Mouse (Mus musculus): ENCODE results near the gene Dlst. TPM values are rescaled to one million over a fixed set of nuclear protein-coding genes. Genes with fewer than 3 reads are reported as not detected.

Dlst gene
- polyA plus RNA-seq, 1 experiment from 2014 or later: 91.2 TPM

DNA sequence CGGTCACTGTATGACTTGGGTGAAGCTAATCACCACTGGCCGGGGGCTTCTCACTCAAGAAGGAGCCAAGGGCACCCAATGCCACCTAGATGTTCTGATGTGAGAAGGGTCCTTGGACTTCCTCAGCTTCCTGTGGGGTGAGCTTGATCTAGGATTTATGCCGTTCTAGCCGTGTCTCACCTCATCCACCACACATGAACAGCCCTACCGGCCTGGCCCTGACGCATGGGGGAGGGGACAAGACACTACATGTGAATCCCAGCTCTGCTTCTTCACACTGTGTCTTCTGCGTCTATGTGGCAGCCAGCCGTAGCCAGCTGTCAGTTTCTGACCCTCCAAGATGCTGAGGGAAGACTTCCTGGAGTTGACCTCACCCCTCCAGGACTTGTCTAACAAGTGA, 48.2 kb downstream of the Dlst start:
- DNase-seq (ENCODE audit: low spot score): no peak
- Histone ChIP-seq H3K27ac (replicated peaks; ENCODE audit: low read depth, low read length) (no peak overlapping the region), H3K36me3 (replicated peaks; ENCODE audit: control insufficient read depth, insufficient read depth, low read depth, low read length) (no peaks in the 10 kb centered on the region), H3K27me3 (ENCODE audit: control insufficient read depth, insufficient read depth, low read length) (no peaks in the 10 kb centered on the region), H3K9me3 (replicated peaks; ENCODE audit: control insufficient read depth, low read length) (no peaks in the 10 kb centered on the region), H3K4me2 (ENCODE audit: low read depth, low read length) (no peak overlapping the region), H3K4me3 (ENCODE audit: low read depth, low read length) (no peak overlapping the region), H3K9ac (replicated peaks; ENCODE audit: low read length) (no peak overlapping the region), H3K4me1 (ENCODE audit: control insufficient read depth, insufficient read depth, low read length) (no peaks in the 10 kb centered on the region)
- ATAC-seq (replicated peaks; ENCODE audit: insufficient number of reproducible peaks, low FRiP score, low TSS enrichment, low read depth): no peak
- 93% methylated on average over 8 of the region's 8 CpGs for WGBS

DNA sequence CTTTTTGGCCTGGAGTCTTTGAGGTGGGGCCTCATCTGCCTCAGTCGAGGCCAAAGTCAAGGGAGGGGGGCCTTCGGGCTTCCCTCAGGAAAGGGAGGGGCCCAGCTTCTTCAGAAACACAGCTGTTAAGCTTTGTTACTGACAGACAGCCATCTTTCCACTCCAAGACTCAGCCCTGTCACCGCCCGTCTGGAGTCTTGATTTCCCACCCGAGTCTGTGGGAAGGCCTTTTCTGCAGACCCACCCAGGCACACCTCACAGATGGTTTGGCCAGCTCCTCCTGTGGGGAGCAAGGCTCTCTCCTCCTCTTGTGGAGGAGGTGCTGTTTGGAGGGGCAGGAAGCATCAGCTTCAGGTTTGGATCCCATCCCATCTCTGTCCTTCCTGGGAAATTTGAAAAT, 49.0 kb downstream of the Dlst start:
- no peak for ATAC-seq (replicated peaks; ENCODE audit: insufficient number of reproducible peaks, low FRiP score, low TSS enrichment, low read depth)
- no peaks in the 10 kb centered on the region for H3K4me1 ChIP-seq (ENCODE audit: control insufficient read depth, insufficient read depth, low read length)
- WGBS: 84% methylated on average over 5 of the region's 5 CpGs
- no peaks in the 10 kb centered on the region for H3K9me3 ChIP-seq (replicated peaks; ENCODE audit: control insufficient read depth, low read length)
- DNase-seq (ENCODE audit: low spot score): no peak
- no peak overlapping the region for H3K4me2 ChIP-seq (ENCODE audit: low read depth, low read length)
- H3K9ac ChIP-seq (replicated peaks; ENCODE audit: low read length): no peak overlapping the region
- H3K36me3 ChIP-seq (replicated peaks; ENCODE audit: control insufficient read depth, insufficient read depth, low read depth, low read length): no peaks in the 10 kb centered on the region
- no peaks in the 10 kb centered on the region for H3K27me3 ChIP-seq (ENCODE audit: control insufficient read depth, insufficient read depth, low read length)
- H3K4me3 ChIP-seq (ENCODE audit: low read depth, low read length): no peak overlapping the region
- H3K27ac ChIP-seq (replicated peaks; ENCODE audit: low read depth, low read length): no peak overlapping the region

DNA sequence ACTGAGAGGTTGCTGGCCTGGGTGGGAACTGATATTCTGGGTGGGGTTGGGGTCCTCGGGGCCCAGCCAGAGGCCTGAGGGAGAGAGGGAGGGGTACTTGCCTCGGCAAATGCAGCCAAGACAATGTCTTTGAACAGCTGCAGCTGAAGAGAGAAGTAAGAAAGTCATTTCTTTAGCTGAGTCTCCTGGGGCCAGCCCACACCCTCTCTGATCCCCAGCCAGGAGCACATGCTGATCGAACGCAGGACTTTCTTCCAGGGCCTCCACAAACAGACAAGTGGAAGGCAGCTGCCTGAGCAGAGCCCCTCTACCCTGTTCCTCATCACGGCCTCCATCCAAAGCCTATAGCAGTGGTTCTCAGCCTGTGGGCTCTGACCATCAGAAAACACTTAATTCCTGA, 54.4 kb downstream of the Dlst start:
- Histone ChIP-seq H3K27me3 (ENCODE audit: control insufficient read depth, insufficient read depth, low read length) (no peaks in the 10 kb centered on the region), H3K4me2 (ENCODE audit: low read depth, low read length) (no peak overlapping the region), H3K4me1 (ENCODE audit: control insufficient read depth, insufficient read depth, low read length) (no peaks in the 10 kb centered on the region), H3K9ac (replicated peaks; ENCODE audit: low read length) (no peak overlapping the region), H3K27ac (replicated peaks; ENCODE audit: low read depth, low read length) (no peak overlapping the region), H3K4me3 (ENCODE audit: low read depth, low read length) (no peak overlapping the region), H3K36me3 (replicated peaks; ENCODE audit: control insufficient read depth, insufficient read depth, low read depth, low read length) (no peaks in the 10 kb centered on the region), H3K9me3 (replicated peaks; ENCODE audit: control insufficient read depth, low read length) (no peaks in the 10 kb centered on the region)
- DNase-seq (ENCODE audit: low spot score) (no peak), ATAC-seq (replicated peaks; ENCODE audit: insufficient number of reproducible peaks, low FRiP score, low TSS enrichment, low read depth) (no peak)
- 83% methylated on average over 5 of the region's 5 CpGs for WGBS

DNA sequence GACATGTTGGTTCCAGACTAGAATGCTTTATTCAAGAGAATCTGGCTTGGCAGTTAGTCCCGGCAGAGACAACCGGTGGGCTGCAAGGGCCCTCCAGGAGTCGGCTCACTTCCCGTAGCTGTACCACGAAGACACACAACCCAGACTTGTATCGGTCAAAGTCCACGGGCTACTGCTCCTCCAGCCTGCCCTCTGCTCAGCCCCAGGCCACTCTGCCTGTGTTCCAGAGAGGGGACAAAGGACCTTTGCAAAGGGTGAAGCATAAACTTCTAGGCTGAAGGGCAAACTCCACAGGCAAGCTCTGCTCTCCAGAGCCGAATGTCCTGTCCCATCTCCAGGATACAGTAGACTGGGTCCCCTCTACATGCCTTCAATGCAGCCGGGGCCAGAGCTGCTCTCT, 56.0 kb downstream of the Dlst start:
- Histone ChIP-seq H3K9me3 (replicated peaks; ENCODE audit: control insufficient read depth, low read length) (no peaks in the 10 kb centered on the region), H3K4me2 (ENCODE audit: low read depth, low read length) (no peak overlapping the region), H3K4me3 (ENCODE audit: low read depth, low read length) (no peak overlapping the region), H3K36me3 (replicated peaks; ENCODE audit: control insufficient read depth, insufficient read depth, low read depth, low read length) (no peaks in the 10 kb centered on the region), H3K27ac (replicated peaks; ENCODE audit: low read depth, low read length) (no peak overlapping the region), H3K4me1 (ENCODE audit: control insufficient read depth, insufficient read depth, low read length) (no peaks in the 10 kb centered on the region), H3K27me3 (ENCODE audit: control insufficient read depth, insufficient read depth, low read length) (no peaks in the 10 kb centered on the region), H3K9ac (replicated peaks; ENCODE audit: low read length) (no peak overlapping the region)
- ATAC-seq (replicated peaks; ENCODE audit: insufficient number of reproducible peaks, low FRiP score, low TSS enrichment, low read depth): no peak
- DNase-seq (ENCODE audit: low spot score): no peak
- WGBS: 88% methylated on average over 9 of the region's 9 CpGs

DNA sequence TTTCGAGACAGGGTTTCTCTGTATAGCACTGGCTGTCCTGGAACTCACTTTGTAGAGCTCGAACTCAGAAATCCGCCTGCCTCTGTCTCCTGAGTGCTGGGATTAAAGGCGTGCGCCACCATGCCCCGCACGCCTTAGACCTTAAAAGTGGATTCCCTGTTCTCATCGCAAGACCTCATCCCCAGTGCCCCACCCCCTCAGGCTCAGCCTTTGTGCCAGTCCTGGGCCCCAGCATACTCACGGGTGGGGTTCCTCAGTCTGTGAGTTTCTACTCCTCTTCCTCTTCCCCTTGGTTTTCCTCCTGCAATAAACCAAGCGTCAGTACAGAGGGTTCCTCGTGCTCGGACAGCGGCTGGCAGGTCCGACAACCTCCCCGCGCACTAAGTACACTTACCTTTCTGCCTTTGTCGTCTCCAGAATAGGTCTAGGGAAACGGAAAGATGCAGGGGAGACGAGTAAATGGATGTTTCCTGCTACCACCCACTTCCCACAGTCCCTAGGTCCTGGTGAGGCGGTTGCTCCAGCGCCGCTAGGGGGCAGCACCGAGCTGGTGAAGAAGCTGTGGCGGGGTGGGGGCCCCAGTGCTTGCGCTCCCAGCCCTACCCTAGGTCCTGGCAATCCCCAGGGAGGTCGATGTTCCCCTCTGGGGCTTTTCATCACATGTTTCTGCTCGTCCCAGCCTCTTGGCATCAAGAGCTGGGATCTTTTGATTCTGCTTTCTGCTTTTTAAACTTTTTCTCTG, 58.7 kb downstream of the Dlst start:
- ATAC-seq (replicated peaks; ENCODE audit: insufficient number of reproducible peaks, low FRiP score, low TSS enrichment, low read depth) (no peak; the same call in 1 of the 2 replicates), DNase-seq (ENCODE audit: low spot score) (peak; percentile 89)
- H3K27me3 ChIP-seq (ENCODE audit: control insufficient read depth, insufficient read depth, low read length): no peaks in the 10 kb centered on the region
- no peak overlapping the region for H3K4me3 ChIP-seq (ENCODE audit: low read depth, low read length)
- no peak overlapping the region for H3K9ac ChIP-seq (replicated peaks; ENCODE audit: low read length)
- H3K9me3 ChIP-seq (replicated peaks; ENCODE audit: control insufficient read depth, low read length): no peaks in the 10 kb centered on the region
- 24% methylated on average over 27 of the region's 27 CpGs for WGBS
- H3K4me2 ChIP-seq (ENCODE audit: low read depth, low read length): no peak overlapping the region
- no peaks in the 10 kb centered on the region for H3K36me3 ChIP-seq (replicated peaks; ENCODE audit: control insufficient read depth, insufficient read depth, low read depth, low read length)
- no peak overlapping the region for H3K27ac ChIP-seq (replicated peaks; ENCODE audit: low read depth, low read length)
- H3K4me1 ChIP-seq (ENCODE audit: control insufficient read depth, insufficient read depth, low read length): no peaks in the 10 kb centered on the region

DNA sequence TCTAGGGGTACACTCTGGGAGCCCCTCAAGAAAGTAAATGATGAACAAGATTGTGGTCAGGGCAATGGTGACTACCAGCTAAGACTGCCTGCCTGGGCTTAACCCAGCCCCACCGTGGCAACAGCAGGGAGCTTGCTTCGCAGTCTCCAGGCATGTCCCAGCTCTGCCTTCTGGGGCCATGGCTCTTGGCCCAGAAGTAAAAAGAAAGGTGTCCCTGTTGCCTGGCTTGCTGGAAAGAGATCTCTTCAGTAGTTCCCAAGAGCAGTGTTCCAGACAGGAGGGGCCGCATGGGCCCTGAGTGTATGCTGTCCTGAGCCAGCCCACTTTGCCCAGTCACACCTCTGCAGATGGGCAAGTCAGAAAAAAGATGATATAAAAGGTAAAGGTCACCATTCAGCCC, 59.2 kb downstream of the Dlst start:
- Histone ChIP-seq H3K27ac (replicated peaks; ENCODE audit: low read depth, low read length) (no peak overlapping the region), H3K9me3 (replicated peaks; ENCODE audit: control insufficient read depth, low read length) (no peaks in the 10 kb centered on the region), H3K4me3 (ENCODE audit: low read depth, low read length) (no peak overlapping the region), H3K4me1 (ENCODE audit: control insufficient read depth, insufficient read depth, low read length) (no peaks in the 10 kb centered on the region), H3K36me3 (replicated peaks; ENCODE audit: control insufficient read depth, insufficient read depth, low read depth, low read length) (no peaks in the 10 kb centered on the region), H3K4me2 (ENCODE audit: low read depth, low read length) (no peak overlapping the region), H3K9ac (replicated peaks; ENCODE audit: low read length) (no peak overlapping the region), H3K27me3 (ENCODE audit: control insufficient read depth, insufficient read depth, low read length) (no peaks in the 10 kb centered on the region)
- no peak for ATAC-seq (replicated peaks; ENCODE audit: insufficient number of reproducible peaks, low FRiP score, low TSS enrichment, low read depth)
- no peak for DNase-seq (ENCODE audit: low spot score)
- WGBS: 52% methylated on average over 3 of the region's 3 CpGs

DNA sequence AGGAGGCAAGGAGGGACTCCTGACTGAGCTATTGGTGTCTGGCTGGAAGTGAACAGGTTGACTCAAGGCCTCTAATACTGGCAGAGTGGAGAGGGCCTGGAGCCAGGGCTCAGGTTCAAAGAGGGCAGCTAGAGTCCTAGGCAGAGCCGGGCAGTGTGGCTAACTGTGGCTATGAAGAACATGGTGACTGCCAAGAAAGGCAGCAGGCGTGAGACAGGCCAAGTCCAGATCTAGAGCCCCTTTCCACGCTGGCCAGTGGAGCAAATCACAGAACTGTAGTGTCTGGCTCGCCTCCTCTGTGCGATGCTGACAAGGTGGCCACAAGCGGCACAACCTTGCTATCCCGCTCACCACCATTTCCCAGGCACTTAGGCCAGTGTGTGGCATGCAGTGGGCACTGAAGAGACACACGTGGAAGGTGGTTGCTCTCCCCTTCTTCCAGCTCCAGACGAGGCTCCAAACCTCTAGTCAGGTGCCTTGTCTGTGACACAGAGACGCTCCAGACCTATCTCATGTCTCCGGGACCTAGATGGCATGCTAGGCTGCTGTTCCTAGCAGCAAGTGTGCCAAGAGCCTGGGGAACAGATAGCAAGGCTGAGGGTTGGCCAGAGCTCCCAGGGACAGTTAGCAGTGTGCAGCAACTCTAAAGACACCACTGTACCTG, 59.8 kb downstream of the Dlst start:
- H3K27me3 ChIP-seq (ENCODE audit: control insufficient read depth, insufficient read depth, low read length): no peaks in the 10 kb centered on the region
- peaks cover under 1% of the 10 kb centered on the region; the same call in 1 of the 2 replicates for H3K4me1 ChIP-seq (ENCODE audit: control insufficient read depth, insufficient read depth, low read length)
- no peak overlapping the region for H3K4me3 ChIP-seq (ENCODE audit: low read depth, low read length)
- no peak overlapping the region for H3K4me2 ChIP-seq (ENCODE audit: low read depth, low read length)
- H3K9ac ChIP-seq (replicated peaks; ENCODE audit: low read length): no peak overlapping the region
- ATAC-seq (replicated peaks; ENCODE audit: insufficient number of reproducible peaks, low FRiP score, low TSS enrichment, low read depth): no peak
- no peaks in the 10 kb centered on the region for H3K36me3 ChIP-seq (replicated peaks; ENCODE audit: control insufficient read depth, insufficient read depth, low read depth, low read length)
- DNase-seq (ENCODE audit: low spot score): no peak
- 82% methylated on average over 11 of the region's 11 CpGs for WGBS
- H3K27ac ChIP-seq (replicated peaks; ENCODE audit: low read depth, low read length): no peak overlapping the region
- H3K9me3 ChIP-seq (replicated peaks; ENCODE audit: control insufficient read depth, low read length): no peaks in the 10 kb centered on the region

DNA sequence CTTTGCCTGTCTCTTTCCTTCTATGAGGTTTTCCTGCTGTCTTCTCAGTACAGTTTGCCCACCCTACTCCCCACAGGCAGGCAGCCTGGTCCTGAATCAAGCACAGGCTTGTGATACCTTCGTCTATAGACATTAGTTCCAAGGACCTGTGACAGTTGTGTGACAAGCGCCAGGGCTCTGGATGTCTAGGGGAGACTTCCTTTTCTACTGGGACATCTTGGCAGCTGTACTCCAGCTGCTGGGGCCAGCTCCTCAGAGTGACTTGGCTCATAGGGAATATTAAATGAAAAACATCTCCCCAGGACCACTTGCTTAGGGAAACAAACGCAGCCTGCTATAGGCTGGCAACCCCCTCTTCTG, 60.3 kb downstream of the Dlst start:
- no peak overlapping the region for H3K4me2 ChIP-seq (ENCODE audit: low read depth, low read length)
- H3K27ac ChIP-seq (replicated peaks; ENCODE audit: low read depth, low read length): no peak overlapping the region
- H3K27me3 ChIP-seq (ENCODE audit: control insufficient read depth, insufficient read depth, low read length): no peaks in the 10 kb centered on the region
- H3K36me3 ChIP-seq (replicated peaks; ENCODE audit: control insufficient read depth, insufficient read depth, low read depth, low read length): no peaks in the 10 kb centered on the region
- no peaks in the 10 kb centered on the region for H3K9me3 ChIP-seq (replicated peaks; ENCODE audit: control insufficient read depth, low read length)
- H3K9ac ChIP-seq (replicated peaks; ENCODE audit: low read length): no peak overlapping the region
- no peak overlapping the region for H3K4me3 ChIP-seq (ENCODE audit: low read depth, low read length)
- DNase-seq (ENCODE audit: low spot score) (no peak), ATAC-seq (replicated peaks; ENCODE audit: insufficient number of reproducible peaks, low FRiP score, low TSS enrichment, low read depth) (no peak)
- 71% methylated on average over 3 of the region's 3 CpGs for WGBS
- peaks cover 5% of the 10 kb centered on the region for H3K4me1 ChIP-seq (ENCODE audit: control insufficient read depth, insufficient read depth, low read length)

All from embryonic facial prominence, embryonic 11.5 days (tissue).